Mouse (Mus musculus) midbrain, embryonic 11.5 days (tissue): ENCODE results near the gene Cnot3. TPM values are rescaled to one million over a fixed set of nuclear protein-coding genes. Genes with fewer than 3 reads are reported as not detected.

ENCODE experiments used
- ATAC-seq: fragments of 200-750 bp; cut with Nextera tagmentation; 2 replicates; pipeline ENCODE4 v1.8.0; 2017; ENCODE audit warnings: moderate TSS enrichment, moderate library complexity; ENCODE audit not compliant: low FRiP score
- DNase-seq: peaks from one replicate; pipeline ENCODE4 v3.0.0; 2015; ENCODE audit warnings: low spot score; ENCODE audit errors: missing footprints
- H3K27ac ChIP-seq: fragments of 300-500 bp; sonication (generic); 2 replicates; pipeline ENCODE4 v1.5.1; 2014; ENCODE audit warnings: low read depth, low read length
- H3K27me3 ChIP-seq: fragments of 300-500 bp; sonication (generic); 2 replicates; pipeline ENCODE4 v1.6.1; 2014; ENCODE audit warnings: mild to moderate bottlenecking, low read length, moderate library complexity, mixed read lengths; ENCODE audit not compliant: control insufficient read depth, insufficient read depth
- H3K36me3 ChIP-seq: fragments of 300-500 bp; sonication (generic); 2 replicates; pipeline ENCODE4 v1.6.1; 2014; ENCODE audit warnings: mild to moderate bottlenecking, low read length, moderate library complexity, mixed read lengths; ENCODE audit not compliant: control insufficient read depth, insufficient read depth
- H3K4me1 ChIP-seq: fragments of 300-500 bp; sonication (generic); 2 replicates; pipeline ENCODE4 v1.6.1; 2014; ENCODE audit warnings: low read length; ENCODE audit not compliant: control insufficient read depth, insufficient read depth
- H3K4me2 ChIP-seq: fragments of 300-500 bp; sonication (generic); 2 replicates; pipeline ENCODE4 v1.6.1; 2014; ENCODE audit warnings: mild to moderate bottlenecking, moderate library complexity
- H3K4me3 ChIP-seq: fragments of 300-500 bp; sonication (generic); 2 replicates; pipeline ENCODE4 v1.5.1; 2014; ENCODE audit warnings: low read depth, low read length
- H3K9ac ChIP-seq: fragments of 300-500 bp; sonication (generic); 2 replicates; pipeline ENCODE4 v1.6.1; 2014; ENCODE audit warnings: low read length
- H3K9me3 ChIP-seq: fragments of 300-500 bp; sonication (generic); 2 replicates; pipeline ENCODE4 v1.6.1; 2016; ENCODE audit warnings: low read length; ENCODE audit not compliant: control insufficient read depth
- WGBS: fragments of 180-500 bp; shearing (Covaris S2); extraction: QIAGEN DNeasy Blood & Tissue Kit; methylation state at CpG from one replicate; pipeline ENCODE4 v1.1.7; 2014; 5-methylcytosine and 5-hydroxymethylcytosine counted together
- polyA plus RNA-seq: library from polyadenylated mRNA; unstranded; fragments of >200 nt; fragmentation: Nextera tagmentation; extraction: Ambion mirVana; gene quantifications from 2 replicates; pipeline ENCODE4 v1.2.1, GENCODE M21; 2014

The Cnot3 gene
- polyA plus RNA-seq, 1 experiment from 2014 or later, result 63.0 TPM

DNA sequence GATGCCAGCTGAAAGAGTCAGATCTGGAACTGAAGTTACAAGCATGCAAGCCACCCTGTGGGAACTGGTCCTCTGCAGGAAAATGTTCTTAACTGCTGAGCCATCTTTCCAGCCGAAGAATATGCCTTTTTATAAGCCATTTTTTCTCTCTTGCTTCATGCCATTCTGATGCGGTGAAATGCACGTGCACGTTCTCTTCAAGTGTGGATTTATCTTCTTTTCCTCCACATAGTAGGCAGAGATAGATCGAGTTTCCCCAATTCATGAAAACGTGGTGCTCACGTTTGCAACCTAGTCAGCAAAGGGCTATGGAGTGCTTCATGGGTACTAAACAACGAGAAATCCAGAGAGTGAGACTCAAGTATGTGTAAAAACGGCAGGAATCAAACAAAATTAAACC, 1.2 kb upstream of the Cnot3 start:
- no peak overlapping the region for H3K27ac ChIP-seq
- H3K4me3 ChIP-seq, result peak overlapping the region; percentile 99
- H3K4me2 ChIP-seq, result peak overlapping the region; percentile 54
- H3K9ac ChIP-seq, result peak overlapping the region; percentile 27; the same call in 1 of the 2 replicates
- ATAC-seq, result no peak
- H3K4me1 ChIP-seq, result peaks cover 26% of the 10 kb centered on the region
- DNase-seq, result no peak
- 21% methylated on average over 9 of the region's 9 CpGs for WGBS
- no peaks in the 10 kb centered on the region for H3K9me3 ChIP-seq
- peaks cover 21% of the 10 kb centered on the region for H3K36me3 ChIP-seq
- H3K27me3 ChIP-seq, result no peaks in the 10 kb centered on the region

- H3K4me3 ChIP-seq, result peak overlapping the region; percentile 99
- peak overlapping the region; percentile 27; the same call in 1 of the 2 replicates for H3K9ac ChIP-seq
- DNase-seq (no peak), ATAC-seq (no peak)
- peak overlapping the region; percentile 54 for H3K4me2 ChIP-seq
- H3K36me3 ChIP-seq, result peaks cover 19% of the 10 kb centered on the region
- no peaks in the 10 kb centered on the region for H3K9me3 ChIP-seq
- H3K4me1 ChIP-seq, result peaks cover 26% of the 10 kb centered on the region
- WGBS, result 1% methylated on average over 11 of the region's 11 CpGs
- no peak overlapping the region; the same call in 1 of the 2 replicates for H3K27ac ChIP-seq
- H3K27me3 ChIP-seq, result no peaks in the 10 kb centered on the region
Observed at GRCm38 (mm10) chr7:3644348-3644671, 758 bp upstream of the Cnot3 start.

GRCm38 (mm10) chr7:3645488-3646025, 489 bp downstream of the Cnot3 start:
- WGBS, result under 1% methylated on average over 52 of the region's 58 CpGs
- no peak for DNase-seq
- peak; percentile 10; the same call in 1 of the 2 replicates for ATAC-seq

GRCm38 (mm10) chr7:3646188-3646587, 1.1 kb downstream of the Cnot3 start:
- ATAC-seq, result no peak
- H3K4me1 ChIP-seq, result peaks cover 26% of the 10 kb centered on the region
- no peaks in the 10 kb centered on the region for H3K9me3 ChIP-seq
- H3K9ac ChIP-seq, result peak overlapping the region; percentile 99
- peak overlapping the region; percentile 91 for H3K4me2 ChIP-seq
- no peak for DNase-seq
- peaks cover 9% of the 10 kb centered on the region for H3K36me3 ChIP-seq
- peak overlapping the region; percentile 99 for H3K4me3 ChIP-seq
- no peak overlapping the region for H3K27ac ChIP-seq
- 23% methylated on average over 9 of the region's 9 CpGs for WGBS
- H3K27me3 ChIP-seq, result no peaks in the 10 kb centered on the region

More at GRCm38 (mm10) chr7:3645488-3646025, 489 bp downstream of the Cnot3 start:
- Histone ChIP-seq H3K4me3 (peak overlapping the region; percentile 99), H3K4me1 (peaks cover 26% of the 10 kb centered on the region), H3K9me3 (no peaks in the 10 kb centered on the region), H3K36me3 (peaks cover 11% of the 10 kb centered on the region), H3K27ac (peak overlapping the region; percentile 97), H3K27me3 (no peaks in the 10 kb centered on the region), H3K9ac (peak overlapping the region; percentile 99), H3K4me2 (peak overlapping the region; percentile 91)

DNA sequence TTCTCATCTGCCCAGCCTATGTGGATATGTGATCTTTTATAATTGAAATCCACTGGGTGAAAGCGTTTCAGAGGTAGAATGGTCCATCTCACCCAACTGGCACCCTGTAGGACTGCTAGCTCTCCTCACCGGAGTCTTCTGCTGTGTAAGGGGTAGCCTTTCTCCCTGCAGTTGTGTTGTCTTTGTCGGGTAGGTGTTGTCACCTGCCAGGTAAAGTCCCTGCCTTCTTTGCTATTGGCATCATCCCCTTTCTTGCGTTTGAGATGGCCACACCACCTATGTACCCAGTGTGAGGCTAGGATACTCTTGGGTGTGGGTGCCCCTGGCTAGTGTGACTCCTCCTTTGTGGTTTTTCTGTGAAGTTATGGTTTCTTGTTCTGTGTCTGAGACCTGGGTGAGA, 1.6 kb downstream of the Cnot3 start:
- peak overlapping the region; percentile 91 for H3K4me2 ChIP-seq
- H3K9me3 ChIP-seq, result no peaks in the 10 kb centered on the region
- no peaks in the 10 kb centered on the region for H3K27me3 ChIP-seq
- peaks cover 26% of the 10 kb centered on the region for H3K4me1 ChIP-seq
- H3K36me3 ChIP-seq, result peaks cover 13% of the 10 kb centered on the region
- WGBS, result 74% methylated on average over 4 of the region's 4 CpGs
- ATAC-seq, result no peak
- peak overlapping the region; percentile 99 for H3K9ac ChIP-seq
- DNase-seq, result no peak
- H3K4me3 ChIP-seq, result peak overlapping the region; percentile 99
- H3K27ac ChIP-seq, result no peak overlapping the region

GRCm38 (mm10) chr7:3656966-3657365, 11.9 kb downstream of the Cnot3 start:
- no peak overlapping the region for H3K27ac ChIP-seq
- peaks cover 55% of the 10 kb centered on the region for H3K36me3 ChIP-seq
- H3K9ac ChIP-seq, result no peak overlapping the region
- H3K4me3 ChIP-seq, result no peak overlapping the region
- 0 out of 2 replicates have a peak, but pooled peaks have one; percentile 19 for ATAC-seq
- WGBS, result 93% methylated on average over 4 of the region's 4 CpGs
- no peak overlapping the region for H3K4me2 ChIP-seq
- H3K4me1 ChIP-seq, result no peaks in the 10 kb centered on the region
- H3K9me3 ChIP-seq, result no peaks in the 10 kb centered on the region
- no peaks in the 10 kb centered on the region for H3K27me3 ChIP-seq
- no peak for DNase-seq

DNA sequence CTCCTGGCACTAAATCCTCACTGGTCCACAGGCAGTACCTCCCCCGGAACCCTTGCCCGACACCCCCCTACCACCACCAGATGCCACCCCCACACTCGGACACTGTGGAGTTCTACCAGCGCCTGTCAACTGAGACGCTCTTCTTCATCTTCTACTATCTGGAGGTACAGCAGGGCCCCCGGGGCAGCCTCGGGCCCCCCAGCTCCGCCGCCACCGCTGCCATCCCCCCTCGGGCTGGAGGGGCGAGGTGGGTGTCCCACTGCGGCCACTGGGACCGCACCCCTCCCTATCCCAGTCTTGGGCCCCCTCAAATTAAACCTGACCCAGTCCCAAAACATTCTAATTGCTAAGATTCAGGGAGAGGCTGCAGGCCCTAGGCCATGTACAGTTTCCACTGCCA, 13.5 kb downstream of the Cnot3 start:
- H3K36me3 ChIP-seq, result peaks cover 47% of the 10 kb centered on the region
- no peak overlapping the region for H3K27ac ChIP-seq
- no peak for ATAC-seq
- peaks cover 1% of the 10 kb centered on the region for H3K4me1 ChIP-seq
- no peaks in the 10 kb centered on the region for H3K9me3 ChIP-seq
- H3K4me2 ChIP-seq, result no peak overlapping the region
- WGBS, result 97% methylated on average over 14 of the region's 14 CpGs
- no peak overlapping the region for H3K9ac ChIP-seq
- no peak for DNase-seq
- H3K4me3 ChIP-seq, result no peak overlapping the region
- no peaks in the 10 kb centered on the region for H3K27me3 ChIP-seq

DNA sequence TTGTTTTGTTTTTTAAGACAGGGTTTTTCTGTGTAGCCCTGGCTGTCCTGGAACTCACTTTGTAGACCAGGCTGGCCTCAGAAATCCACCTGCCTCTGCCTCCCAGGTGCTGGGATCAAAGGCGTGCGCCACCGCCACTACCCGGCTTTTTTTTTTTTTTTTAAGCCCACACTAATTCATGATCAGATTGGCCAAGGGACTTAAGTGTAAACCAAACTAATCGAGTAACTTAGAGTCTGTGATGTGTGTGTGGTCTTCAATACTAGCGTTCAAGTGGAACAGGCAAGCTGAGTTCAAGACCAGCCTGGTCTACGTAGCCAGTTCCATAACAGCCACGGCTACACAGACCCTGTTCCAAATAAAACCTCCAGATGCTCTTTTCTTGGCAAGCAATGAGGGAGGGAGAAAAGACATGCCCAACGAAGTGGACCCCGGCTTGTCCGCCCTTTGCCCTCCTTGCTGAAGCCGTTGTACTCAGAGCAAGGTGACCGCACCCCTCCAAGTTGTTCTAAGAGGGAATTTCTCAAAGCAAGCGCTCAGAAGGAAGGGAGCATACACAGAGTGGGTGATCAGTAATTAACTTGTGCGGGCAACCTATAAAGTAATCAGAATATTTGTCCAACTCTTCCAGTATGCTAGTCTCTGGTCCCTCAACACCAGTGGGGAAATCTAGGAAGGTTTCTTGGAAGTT, 19.6 kb downstream of the Cnot3 start:
- DNase-seq, result no peak
- WGBS, result 34% methylated on average over 15 of the region's 15 CpGs
- H3K36me3 ChIP-seq, result peaks cover 17% of the 10 kb centered on the region; the same call in 1 of the 2 replicates
- peak overlapping the region; percentile 88 for H3K9ac ChIP-seq
- H3K27ac ChIP-seq, result peak overlapping the region; percentile 80
- ATAC-seq, result peak; percentile 34
- H3K4me1 ChIP-seq, result peaks cover 12% of the 10 kb centered on the region
- no peaks in the 10 kb centered on the region for H3K9me3 ChIP-seq
- H3K4me2 ChIP-seq, result peak overlapping the region; percentile 74
- H3K27me3 ChIP-seq, result no peaks in the 10 kb centered on the region
- peak overlapping the region; percentile 75 for H3K4me3 ChIP-seq
